Mouse (Mus musculus) olfactory bulb, adult 2 months (tissue): Measurements from ENCODE around the gene Morc1.

ENCODE experiments used
- CTCF ChIP-seq: fragments of 200-500 bp; IDR thresholded peaks from 2 replicates; pipeline ENCODE4 v1.5.1; 2012; ENCODE audit warnings: low read depth, mild to moderate bottlenecking, low read length, moderate library complexity; ENCODE audit not compliant: insufficient read depth
- POLR2A ChIP-seq: fragments of 200-500 bp; IDR thresholded peaks from 2 replicates; pipeline ENCODE4 v1.6.1; 2012; ENCODE audit warnings: mild to moderate bottlenecking, low read depth, low read length, moderate library complexity; ENCODE audit not compliant: insufficient read depth

- TF ChIP-seq CTCF (no peak), POLR2A (no peak)
Measured at GRCm38 (mm10) chr16:48418557-48418956, 12.5 kb upstream of the Morc1 start.
